Mouse (Mus musculus) ES-E14 (cell line): ENCODE measurements around the gene Fbxl5.

Source experiments
- HCFC1 ChIP-seq: IDR thresholded peaks from 2 replicates; pipeline ENCODE4 v1.6.1; 2012; ENCODE audit warnings: low read length, inconsistent platforms, borderline replicate concordance; ENCODE audit not compliant: insufficient read depth
- MAFK ChIP-seq: IDR thresholded peaks from 2 replicates; pipeline ENCODE4 v1.6.1; 2014; ENCODE audit warnings: mild to moderate bottlenecking, low read depth, low read length, inconsistent platforms; ENCODE audit not compliant: insufficient read depth
- ZC3H11A ChIP-seq: IDR thresholded peaks from 2 replicates; pipeline ENCODE4 v1.6.1; 2012; ENCODE audit warnings: low read depth, mild to moderate bottlenecking, inconsistent platforms, low read length, borderline replicate concordance
- ZNF384 ChIP-seq: IDR thresholded peaks from 2 replicates; pipeline ENCODE4 v1.6.1; 2012; ENCODE audit warnings: low read depth, low read length, inconsistent platforms

- TF ChIP-seq HCFC1: no peak
- no peak for TF ChIP-seq ZNF384
- TF ChIP-seq ZC3H11A: no peak
- no peak for TF ChIP-seq MAFK
Measured at GRCm38 (mm10) chr5:43845646-43846045, 24.2 kb upstream of the Fbxl5 start.
